Mouse (Mus musculus) MEL (cell line): ENCODE measurements around the gene Mipol1.

Source experiments
- BHLHE40 ChIP-seq: IDR thresholded peaks from 2 replicates; pipeline ENCODE4 v1.6.1; 2012; ENCODE audit warnings: low read depth, mild to moderate bottlenecking, inconsistent platforms, low read length, improper control_type of control experiment, borderline replicate concordance
- CTCF ChIP-seq, 3 experiments: IDR thresholded peaks in 2 of 3; conservative IDR thresholded peaks in 1 of 3; 2 replicates each; pipeline ENCODE4 v1.5.1; 2011 to 2012; ENCODE audit warnings: low read length in 3 of 3, low read depth in 2 of 3, mild to moderate bottlenecking in 2 of 3, improper control_type of control experiment in 1 of 3, inconsistent platforms in 1 of 3, mixed read lengths in 1 of 3, moderate library complexity in 1 of 3; ENCODE audit not compliant: control insufficient read depth in 1 of 3, insufficient read depth in 1 of 3, poor library complexity in 1 of 3, severe bottlenecking in 1 of 3
- ELF1 ChIP-seq: IDR thresholded peaks from 2 replicates; pipeline ENCODE4 v1.6.1; 2014; ENCODE audit warnings: low read depth, mild to moderate bottlenecking, inconsistent platforms, low read length, improper control_type of control experiment, moderate library complexity
- EP300 ChIP-seq, 2 experiments: IDR thresholded peaks; 2 replicates each; pipeline ENCODE4 v1.6.1; 2011; ENCODE audit warnings: improper control_type of control experiment in 2 of 2, low read length in 2 of 2, low read depth in 1 of 2, mild to moderate bottlenecking in 1 of 2
- MAFK ChIP-seq: IDR thresholded peaks from 2 replicates; pipeline ENCODE4 v1.6.1; 2011; ENCODE audit warnings: low read depth, mild to moderate bottlenecking, low read length, improper control_type of control experiment, borderline replicate concordance
- NELFE ChIP-seq: IDR thresholded peaks from 2 replicates; pipeline ENCODE4 v1.6.1; 2011; ENCODE audit warnings: low read depth, low read length, improper control_type of control experiment
- NRF1 ChIP-seq: IDR thresholded peaks from 2 replicates; pipeline ENCODE4 v1.6.1; 2014; ENCODE audit warnings: low read depth, mild to moderate bottlenecking, inconsistent platforms, low read length, improper control_type of control experiment, moderate library complexity; ENCODE audit not compliant: poor library complexity, insufficient read depth, severe bottlenecking
- POLR2A ChIP-seq, 2 experiments: IDR thresholded peaks; 2 replicates each; pipeline ENCODE4 v1.6.1; 2011 to 2012; ENCODE audit warnings: low read length in 2 of 2, mild to moderate bottlenecking in 2 of 2, control low read depth in 1 of 2, improper control_type of control experiment in 1 of 2, low read depth in 1 of 2, moderate library complexity in 1 of 2; ENCODE audit not compliant: control insufficient read depth in 1 of 2, insufficient read depth in 1 of 2, poor library complexity in 1 of 2
- USF1 ChIP-seq: IDR thresholded peaks from 2 replicates; pipeline ENCODE4 v1.6.1; 2014; ENCODE audit warnings: low read depth, mild to moderate bottlenecking, inconsistent platforms, low read length, improper control_type of control experiment, moderate library complexity
- ZMIZ1 ChIP-seq: IDR thresholded peaks from 2 replicates; pipeline ENCODE4 v1.6.1; 2012; ENCODE audit warnings: low read depth, mild to moderate bottlenecking, inconsistent platforms, low read length, improper control_type of control experiment, moderate library complexity
- ZNF384 ChIP-seq: IDR thresholded peaks from 2 replicates; pipeline ENCODE4 v1.6.1; 2012; ENCODE audit warnings: low read depth, mild to moderate bottlenecking, inconsistent platforms, low read length, improper control_type of control experiment

- TF ChIP-seq MAFK (no peak; the same call in 1 of the 2 replicates), ZMIZ1 (no peak), BHLHE40 (no peak), CTCF (IDR thresholded peaks at IDR 0.05 in 2 of 3, conservative IDR thresholded peaks at IDR 0.05 in 1 of 3; ENCODE audit: control insufficient read depth in 1 of 3, insufficient read depth in 1 of 3, low read depth in 2 of 3, low read length in 3 of 3, poor library complexity in 1 of 3, severe bottlenecking in 1 of 3) (peak in 1 of 3 experiments; percentile 61; a peak in 2 of 6 replicates), EP300 (IDR thresholded peaks at IDR 0.05; ENCODE audit: low read depth in 1 of 2, low read length in 2 of 2) (peak; percentile 93 to 98), USF1 (no peak), ZNF384 (no peak), ELF1 (no peak), NELFE (no peak), NRF1 (no peak), POLR2A (IDR thresholded peaks at IDR 0.05; ENCODE audit: control insufficient read depth in 1 of 2, insufficient read depth in 1 of 2, low read depth in 1 of 2, low read length in 2 of 2, poor library complexity in 1 of 2) (no peak)
Measured at GRCm38 (mm10) chr12:57184401-57185147, 45.7 kb upstream of the Mipol1 start.
